Mouse (Mus musculus): ENCODE measurements around the gene Caln1. TPM values are rescaled to one million over a fixed set of nuclear protein-coding genes. Genes with fewer than 3 reads are reported as not detected.

Gene Caln1
- polyA plus RNA-seq, 1 experiment from 2014 or later, result not detected

- Histone ChIP-seq H3K36me3 (ENCODE audit: control insufficient read depth, insufficient read depth, low read length) (peaks cover 28% of the 10 kb centered on the region), H3K4me1 (replicated peaks; ENCODE audit: control insufficient read depth, insufficient read depth, low read length) (no peaks in the 10 kb centered on the region), H3K9me3 (ENCODE audit: control insufficient read depth, low read length) (no peaks in the 10 kb centered on the region), H3K4me3 (ENCODE audit: low read depth, low read length) (no peak overlapping the region), H3K27ac (ENCODE audit: low read depth) (no peak overlapping the region), H3K9ac (ENCODE audit: low read length) (no peak overlapping the region), H3K27me3 (replicated peaks; ENCODE audit: control insufficient read depth, insufficient read depth, low read length) (no peaks in the 10 kb centered on the region), H3K4me2 (ENCODE audit: low read length) (no peak overlapping the region)
- DNase-seq (ENCODE audit: low spot score) (no peak), ATAC-seq (replicated peaks; ENCODE audit: low FRiP score, low TSS enrichment, low read depth) (no peak)
- 92% methylated on average over 7 of the region's 7 CpGs for WGBS
Measured at GRCm38 (mm10) chr5:130333566-130333965, 35.7 kb upstream of the Caln1 start.

GRCm38 (mm10) chr5:130333971-130334370 is 35.3 kb upstream of the Caln1 start:
- DNase-seq (ENCODE audit: low spot score) (no peak), ATAC-seq (replicated peaks; ENCODE audit: low FRiP score, low TSS enrichment, low read depth) (no peak)
- no peak overlapping the region for H3K27ac ChIP-seq (ENCODE audit: low read depth)
- no peak overlapping the region for H3K9ac ChIP-seq (ENCODE audit: low read length)
- no peaks in the 10 kb centered on the region for H3K27me3 ChIP-seq (replicated peaks; ENCODE audit: control insufficient read depth, insufficient read depth, low read length)
- WGBS, result 92% methylated on average over 11 of the region's 11 CpGs
- H3K9me3 ChIP-seq (ENCODE audit: control insufficient read depth, low read length), result no peaks in the 10 kb centered on the region
- no peak overlapping the region for H3K4me2 ChIP-seq (ENCODE audit: low read length)
- no peaks in the 10 kb centered on the region for H3K4me1 ChIP-seq (replicated peaks; ENCODE audit: control insufficient read depth, insufficient read depth, low read length)
- peaks cover 26% of the 10 kb centered on the region for H3K36me3 ChIP-seq (ENCODE audit: control insufficient read depth, insufficient read depth, low read length)
- H3K4me3 ChIP-seq (ENCODE audit: low read depth, low read length), result no peak overlapping the region

- Histone ChIP-seq H3K9me3 (ENCODE audit: control insufficient read depth, low read length) (no peaks in the 10 kb centered on the region), H3K9ac (ENCODE audit: low read length) (no peak overlapping the region), H3K4me1 (replicated peaks; ENCODE audit: control insufficient read depth, insufficient read depth, low read length) (no peaks in the 10 kb centered on the region), H3K27ac (ENCODE audit: low read depth) (no peak overlapping the region), H3K27me3 (replicated peaks; ENCODE audit: control insufficient read depth, insufficient read depth, low read length) (no peaks in the 10 kb centered on the region), H3K36me3 (ENCODE audit: control insufficient read depth, insufficient read depth, low read length) (peaks cover 27% of the 10 kb centered on the region), H3K4me2 (ENCODE audit: low read length) (no peak overlapping the region), H3K4me3 (ENCODE audit: low read depth, low read length) (no peak overlapping the region)
- no peak for DNase-seq (ENCODE audit: low spot score)
- no peak for ATAC-seq (replicated peaks; ENCODE audit: low FRiP score, low TSS enrichment, low read depth)
- WGBS, result 99% methylated on average over 4 of the region's 4 CpGs
Measured at GRCm38 (mm10) chr5:130335462-130335861, 33.8 kb upstream of the Caln1 start.

GRCm38 (mm10) chr5:130340656-130341055 is 28.6 kb upstream of the Caln1 start:
- Histone ChIP-seq H3K36me3 (ENCODE audit: control insufficient read depth, insufficient read depth, low read length) (peaks cover 41% of the 10 kb centered on the region), H3K27ac (ENCODE audit: low read depth) (no peak overlapping the region), H3K4me1 (replicated peaks; ENCODE audit: control insufficient read depth, insufficient read depth, low read length) (no peaks in the 10 kb centered on the region), H3K9me3 (ENCODE audit: control insufficient read depth, low read length) (no peaks in the 10 kb centered on the region), H3K4me3 (ENCODE audit: low read depth, low read length) (no peak overlapping the region), H3K9ac (ENCODE audit: low read length) (no peak overlapping the region), H3K27me3 (replicated peaks; ENCODE audit: control insufficient read depth, insufficient read depth, low read length) (no peaks in the 10 kb centered on the region), H3K4me2 (ENCODE audit: low read length) (no peak overlapping the region)
- WGBS, result 90% methylated on average over 15 of the region's 15 CpGs
- ATAC-seq (replicated peaks; ENCODE audit: low FRiP score, low TSS enrichment, low read depth), result no peak
- DNase-seq (ENCODE audit: low spot score), result no peak

DNA sequence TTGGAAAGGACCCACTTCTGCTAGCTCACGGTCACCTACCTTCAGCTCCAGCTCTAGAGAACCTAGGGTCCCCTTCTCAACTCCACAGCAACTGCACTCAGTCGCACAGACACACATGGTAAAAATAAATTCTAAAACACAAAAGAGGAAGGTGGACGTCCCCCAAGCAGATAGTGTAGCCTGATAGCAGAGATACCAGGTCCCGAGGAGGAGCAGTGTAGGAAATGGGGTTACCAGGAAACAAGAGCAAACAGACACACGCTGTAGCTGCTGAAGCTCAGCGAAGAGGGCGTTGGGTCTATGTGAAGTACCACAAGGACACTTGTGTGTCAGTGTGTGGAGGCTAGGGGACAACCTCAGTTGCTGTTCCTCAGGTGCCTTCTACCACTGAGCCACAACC is 24.3 kb upstream of the Caln1 start:
- no peak for DNase-seq (ENCODE audit: low spot score)
- Histone ChIP-seq H3K9me3 (ENCODE audit: control insufficient read depth, low read length) (0 out of 2 replicates have a peak, but pooled peaks cover 2% of the 10 kb centered on the region), H3K9ac (ENCODE audit: low read length) (no peak overlapping the region), H3K27me3 (replicated peaks; ENCODE audit: control insufficient read depth, insufficient read depth, low read length) (no peaks in the 10 kb centered on the region), H3K36me3 (ENCODE audit: control insufficient read depth, insufficient read depth, low read length) (peaks cover 21% of the 10 kb centered on the region), H3K4me2 (ENCODE audit: low read length) (no peak overlapping the region), H3K27ac (ENCODE audit: low read depth) (no peak overlapping the region), H3K4me1 (replicated peaks; ENCODE audit: control insufficient read depth, insufficient read depth, low read length) (no peaks in the 10 kb centered on the region), H3K4me3 (ENCODE audit: low read depth, low read length) (no peak overlapping the region)
- whole genome bisulfite sequencing, result 90% methylated on average over 7 of the region's 7 CpGs
- ATAC-seq (replicated peaks; ENCODE audit: low FRiP score, low TSS enrichment, low read depth), result no peak

- ATAC-seq (replicated peaks; ENCODE audit: low FRiP score, low TSS enrichment, low read depth) (no peak), DNase-seq (ENCODE audit: low spot score) (no peak)
- 81% methylated on average over 2 of the region's 2 CpGs for WGBS
- H3K4me1 ChIP-seq (replicated peaks; ENCODE audit: control insufficient read depth, insufficient read depth, low read length), result no peaks in the 10 kb centered on the region
- H3K36me3 ChIP-seq (ENCODE audit: control insufficient read depth, insufficient read depth, low read length), result peaks cover 16% of the 10 kb centered on the region
- H3K27me3 ChIP-seq (replicated peaks; ENCODE audit: control insufficient read depth, insufficient read depth, low read length), result no peaks in the 10 kb centered on the region
- no peak overlapping the region for H3K4me3 ChIP-seq (ENCODE audit: low read depth, low read length)
- no peak overlapping the region for H3K9ac ChIP-seq (ENCODE audit: low read length)
- H3K9me3 ChIP-seq (ENCODE audit: control insufficient read depth, low read length), result 0 out of 2 replicates have a peak, but pooled peaks cover 2% of the 10 kb centered on the region
- H3K27ac ChIP-seq (ENCODE audit: low read depth), result no peak overlapping the region
- no peak overlapping the region for H3K4me2 ChIP-seq (ENCODE audit: low read length)
Measured at GRCm38 (mm10) chr5:130345871-130346270, 23.4 kb upstream of the Caln1 start.

DNA sequence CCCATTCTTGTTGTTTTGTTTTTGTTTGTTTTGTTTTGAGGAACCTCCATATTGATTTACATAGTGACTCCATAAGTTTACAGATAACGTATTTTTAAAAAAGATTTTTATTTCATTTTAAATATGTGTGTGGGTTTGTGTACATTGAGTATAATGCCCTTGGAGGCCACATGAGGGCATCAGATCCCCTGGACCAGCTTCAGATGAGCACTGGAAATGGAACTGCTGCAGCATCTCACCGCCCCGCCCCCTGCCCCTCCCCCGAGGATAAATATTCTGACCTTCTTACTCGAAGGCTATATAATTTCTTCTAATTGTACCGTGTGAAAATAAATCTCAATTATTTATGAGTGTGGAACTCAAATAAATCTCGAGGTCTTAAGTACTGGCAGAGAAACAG is 14.0 kb upstream of the Caln1 start:
- Histone ChIP-seq H3K4me1 (replicated peaks; ENCODE audit: control insufficient read depth, insufficient read depth, low read length) (no peaks in the 10 kb centered on the region), H3K4me2 (ENCODE audit: low read length) (no peak overlapping the region), H3K4me3 (ENCODE audit: low read depth, low read length) (no peak overlapping the region), H3K9me3 (ENCODE audit: control insufficient read depth, low read length) (no peaks in the 10 kb centered on the region), H3K36me3 (ENCODE audit: control insufficient read depth, insufficient read depth, low read length) (no peaks in the 10 kb centered on the region), H3K27ac (ENCODE audit: low read depth) (no peak overlapping the region), H3K9ac (ENCODE audit: low read length) (no peak overlapping the region), H3K27me3 (replicated peaks; ENCODE audit: control insufficient read depth, insufficient read depth, low read length) (no peaks in the 10 kb centered on the region)
- DNase-seq (ENCODE audit: low spot score) (no peak), ATAC-seq (replicated peaks; ENCODE audit: low FRiP score, low TSS enrichment, low read depth) (no peak)
- 53% methylated on average over 7 of the region's 7 CpGs for WGBS

GRCm38 (mm10) chr5:130363111-130363510 is 6.1 kb upstream of the Caln1 start:
- Histone ChIP-seq H3K9me3 (ENCODE audit: control insufficient read depth, low read length) (no peaks in the 10 kb centered on the region), H3K27ac (ENCODE audit: low read depth) (no peak overlapping the region), H3K27me3 (replicated peaks; ENCODE audit: control insufficient read depth, insufficient read depth, low read length) (no peaks in the 10 kb centered on the region), H3K36me3 (ENCODE audit: control insufficient read depth, insufficient read depth, low read length) (no peaks in the 10 kb centered on the region), H3K9ac (ENCODE audit: low read length) (no peak overlapping the region), H3K4me3 (ENCODE audit: low read depth, low read length) (no peak overlapping the region), H3K4me2 (ENCODE audit: low read length) (no peak overlapping the region), H3K4me1 (replicated peaks; ENCODE audit: control insufficient read depth, insufficient read depth, low read length) (no peaks in the 10 kb centered on the region)
- no peak for DNase-seq (ENCODE audit: low spot score)
- no peak for ATAC-seq (replicated peaks; ENCODE audit: low FRiP score, low TSS enrichment, low read depth)
- WGBS, result 65% methylated on average over 4 of the region's 4 CpGs

GRCm38 (mm10) chr5:130363773-130364172 is 5.5 kb upstream of the Caln1 start:
- Histone ChIP-seq H3K9ac (ENCODE audit: low read length) (no peak overlapping the region), H3K36me3 (ENCODE audit: control insufficient read depth, insufficient read depth, low read length) (no peaks in the 10 kb centered on the region), H3K27ac (ENCODE audit: low read depth) (no peak overlapping the region), H3K4me3 (ENCODE audit: low read depth, low read length) (no peak overlapping the region), H3K4me2 (ENCODE audit: low read length) (no peak overlapping the region), H3K9me3 (ENCODE audit: control insufficient read depth, low read length) (no peaks in the 10 kb centered on the region), H3K4me1 (replicated peaks; ENCODE audit: control insufficient read depth, insufficient read depth, low read length) (no peaks in the 10 kb centered on the region), H3K27me3 (replicated peaks; ENCODE audit: control insufficient read depth, insufficient read depth, low read length) (no peaks in the 10 kb centered on the region)
- ATAC-seq (replicated peaks; ENCODE audit: low FRiP score, low TSS enrichment, low read depth) (no peak), DNase-seq (ENCODE audit: low spot score) (peak; percentile 63)
- WGBS, result 22% methylated on average over 3 of the region's 3 CpGs
